Mouse (Mus musculus): ENCODE results near the gene Umad1.
"Not testable (repeated sequence)": the region's sequence is repeated elsewhere in the genome, so short reads cannot be mapped to it uniquely, and the experiment has no call there.

Gene Umad1

DNA sequence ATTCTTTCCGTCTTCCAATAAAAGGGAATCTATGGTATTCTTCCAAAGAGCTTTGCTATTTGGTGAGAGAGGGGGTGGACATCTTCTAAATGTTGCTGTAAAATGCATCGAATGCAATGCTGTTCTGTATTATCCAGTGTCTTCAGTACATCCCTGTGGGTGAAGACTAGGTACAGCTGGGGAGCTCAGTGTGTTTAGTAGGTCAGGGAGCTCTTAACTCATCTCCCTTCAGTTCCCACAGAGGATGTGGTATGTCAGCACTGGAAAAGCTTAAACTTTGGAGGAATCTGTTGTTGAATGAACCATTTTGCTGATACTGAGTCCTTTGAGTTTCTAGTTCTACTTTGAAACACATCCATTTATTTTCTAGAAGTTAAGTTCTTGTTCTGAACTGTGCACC, 53.5 kb downstream of the Umad1 start:
- no peak for DNase-seq (ENCODE audit: extremely low read depth, low read depth)

DNA sequence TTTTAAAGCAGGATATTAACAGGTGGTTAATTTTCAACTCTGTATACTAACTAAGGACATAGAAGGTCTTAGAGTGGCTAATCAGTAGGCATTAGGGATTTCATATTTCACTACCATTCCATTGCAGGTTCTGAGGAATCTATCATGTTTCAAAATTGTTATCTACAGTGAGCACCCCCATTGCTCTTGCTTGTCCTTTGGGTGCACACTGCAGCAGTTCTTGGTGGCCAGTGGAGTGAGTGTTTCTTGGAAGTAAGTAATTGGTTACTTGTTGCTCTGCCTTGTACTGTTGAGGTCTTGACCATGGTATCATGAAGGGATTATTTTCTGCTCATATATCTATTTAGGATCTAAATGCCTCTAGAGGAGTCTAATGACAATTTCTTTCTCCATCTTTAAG, 57.1 kb downstream of the Umad1 start:
- no peak for DNase-seq (ENCODE audit: extremely low read depth, low read depth)

GRCm38 (mm10) chr6:8319591-8319990, 60.5 kb downstream of the Umad1 start:
- no peak for DNase-seq (ENCODE audit: extremely low read depth, low read depth)

GRCm38 (mm10) chr6:8331496-8331895, 72.4 kb downstream of the Umad1 start:
- not testable (repeated sequence) for DNase-seq (ENCODE audit: extremely low read depth, low read depth)

- no peak for DNase-seq (ENCODE audit: extremely low read depth, low read depth)
These were observed 74.3 kb downstream of the Umad1 start for GRCm38 (mm10) chr6:8333380-8333779.

- DNase-seq (ENCODE audit: extremely low read depth, low read depth), result no peak
These were observed 77.7 kb downstream of the Umad1 start for GRCm38 (mm10) chr6:8336487-8337390.

GRCm38 (mm10) chr6:8339453-8339852, 80.4 kb downstream of the Umad1 start:
- DNase-seq (ENCODE audit: extremely low read depth, low read depth), result no peak

- DNase-seq (ENCODE audit: extremely low read depth, low read depth), result no peak
These were observed 84.2 kb downstream of the Umad1 start for GRCm38 (mm10) chr6:8343271-8343670.

DNA sequence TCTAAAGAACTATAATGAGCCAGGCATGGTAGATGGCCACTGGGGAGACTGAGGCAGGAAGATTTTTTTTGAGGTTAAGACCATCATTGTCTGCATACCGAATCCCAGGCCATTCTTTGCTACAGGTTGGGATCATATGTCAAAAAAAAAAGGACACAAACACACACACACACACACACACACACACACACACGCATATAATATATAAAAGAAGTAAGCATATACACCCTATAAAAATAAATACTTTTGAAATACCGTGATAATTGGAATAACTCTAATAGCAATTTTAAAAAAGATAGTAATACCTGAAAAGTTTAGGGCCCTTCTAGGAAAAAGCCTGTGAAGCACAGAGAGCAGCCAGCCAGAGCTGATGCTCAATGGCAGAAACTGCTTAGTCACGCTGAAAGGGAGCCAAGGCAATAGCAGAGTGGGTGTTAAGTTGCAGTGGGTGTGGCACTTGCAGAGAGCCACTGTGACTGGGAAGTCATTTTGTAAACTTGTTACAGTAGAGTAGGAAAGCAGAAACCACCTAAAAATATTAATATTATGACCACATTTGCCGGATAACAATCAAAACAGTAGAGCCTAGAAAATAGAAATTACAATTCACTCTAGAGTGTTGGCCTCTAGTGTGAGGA, 86.2 kb downstream of the Umad1 start:
- peak; percentile 92 for DNase-seq (ENCODE audit: extremely low read depth, low read depth)

GRCm38 (mm10) chr6:8347154-8347553, 88.1 kb downstream of the Umad1 start:
- no peak for DNase-seq (ENCODE audit: extremely low read depth, low read depth)

DNA sequence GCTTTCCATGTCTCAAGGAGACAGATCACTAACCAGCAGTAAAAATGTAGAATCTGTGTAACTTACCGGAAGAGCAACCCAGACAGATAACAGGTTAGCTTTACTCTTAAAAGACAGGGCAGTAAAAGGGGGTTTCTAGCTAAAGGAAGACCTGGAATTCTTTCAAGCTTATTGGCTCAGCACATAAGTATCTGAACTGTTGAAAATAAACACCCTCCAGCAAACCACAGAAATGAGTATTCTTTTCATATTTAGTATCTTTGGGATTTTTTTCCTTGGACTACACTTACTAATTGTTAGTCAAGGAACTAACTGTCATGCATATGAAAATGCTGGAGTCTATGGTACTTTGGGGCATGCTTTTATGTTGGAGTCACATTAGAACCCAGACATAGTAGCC, 89.3 kb downstream of the Umad1 start:
- DNase-seq (ENCODE audit: extremely low read depth, low read depth), result no peak

DNA sequence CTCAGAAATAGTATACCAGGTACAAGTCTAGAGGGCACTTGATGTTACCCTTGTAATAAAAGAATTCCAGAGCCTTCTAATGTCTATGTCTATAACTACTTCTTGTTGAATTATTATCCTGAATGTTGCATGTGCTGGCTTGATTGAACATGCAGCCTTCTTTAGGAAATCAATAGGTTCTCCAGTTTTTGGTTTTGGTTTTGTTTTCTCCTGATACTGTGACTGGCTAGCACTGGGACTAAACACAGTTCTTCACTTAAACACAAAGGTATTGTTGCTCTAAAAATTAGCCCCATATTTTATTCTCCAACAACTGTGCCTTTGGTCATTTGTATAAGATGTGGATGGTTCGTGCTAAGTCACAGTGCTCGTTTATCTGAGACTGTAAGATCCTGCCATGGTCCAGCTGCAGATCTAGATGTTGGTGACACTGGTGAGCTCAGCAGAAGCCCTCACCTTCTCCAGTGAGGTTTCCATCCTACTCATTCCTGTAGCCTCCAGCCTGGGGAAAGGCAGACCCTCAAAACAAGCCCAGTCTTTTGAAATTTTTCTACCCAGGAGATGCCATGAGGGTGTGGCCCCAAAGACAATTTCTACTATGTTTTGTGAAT, 90.1 kb downstream of the Umad1 start:
- no peak for DNase-seq (ENCODE audit: extremely low read depth, low read depth)

GRCm38 (mm10) chr6:8351507-8351906, 92.4 kb downstream of the Umad1 start:
- no peak for DNase-seq (ENCODE audit: extremely low read depth, low read depth)

- no peak for DNase-seq (ENCODE audit: extremely low read depth, low read depth)
These were observed 93.6 kb downstream of the Umad1 start for GRCm38 (mm10) chr6:8352533-8353168.

DNA sequence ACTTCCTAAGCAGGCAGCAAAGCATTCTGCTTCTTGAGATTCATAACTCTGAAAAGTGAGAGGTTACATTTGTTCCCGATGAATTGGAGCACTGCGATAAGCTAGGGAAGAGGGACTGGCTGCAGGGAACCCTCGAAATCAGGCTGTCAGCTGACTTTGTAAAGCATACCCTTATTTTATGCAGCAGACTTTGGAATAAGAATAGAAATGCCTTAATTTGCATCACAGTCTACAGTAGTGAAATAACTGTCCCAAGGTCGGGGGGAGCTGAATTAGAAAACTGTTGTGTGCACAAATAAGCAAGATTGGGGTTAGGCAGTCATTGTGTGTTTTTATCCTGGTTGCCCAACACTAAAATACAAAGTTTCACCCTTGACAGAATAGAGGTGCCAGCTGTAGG, 94.4 kb downstream of the Umad1 start:
- DNase-seq (ENCODE audit: extremely low read depth, low read depth), result no peak

GRCm38 (mm10) chr6:8354846-8355245, 95.8 kb downstream of the Umad1 start:
- DNase-seq (ENCODE audit: extremely low read depth, low read depth), result no peak

DNA sequence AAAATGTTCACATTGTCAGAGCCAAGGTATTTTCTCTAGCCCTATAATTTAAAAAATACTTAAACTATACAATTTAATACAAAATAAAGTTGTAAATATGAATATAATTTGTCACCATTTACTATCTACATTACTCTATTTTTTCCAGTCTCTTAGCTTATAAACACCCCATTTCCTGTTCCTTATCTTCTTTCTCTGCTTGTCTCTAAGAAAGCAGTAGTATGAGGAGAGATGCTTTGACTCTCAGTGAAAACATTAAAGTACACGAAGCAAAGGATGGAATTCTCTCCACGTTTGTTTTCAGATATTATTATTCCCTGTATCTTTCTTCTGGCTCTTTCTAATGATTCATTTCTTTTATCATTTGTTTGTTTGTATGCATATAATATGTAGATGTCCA, 99.1 kb downstream of the Umad1 start:
- no peak for DNase-seq (ENCODE audit: extremely low read depth, low read depth)

DNA sequence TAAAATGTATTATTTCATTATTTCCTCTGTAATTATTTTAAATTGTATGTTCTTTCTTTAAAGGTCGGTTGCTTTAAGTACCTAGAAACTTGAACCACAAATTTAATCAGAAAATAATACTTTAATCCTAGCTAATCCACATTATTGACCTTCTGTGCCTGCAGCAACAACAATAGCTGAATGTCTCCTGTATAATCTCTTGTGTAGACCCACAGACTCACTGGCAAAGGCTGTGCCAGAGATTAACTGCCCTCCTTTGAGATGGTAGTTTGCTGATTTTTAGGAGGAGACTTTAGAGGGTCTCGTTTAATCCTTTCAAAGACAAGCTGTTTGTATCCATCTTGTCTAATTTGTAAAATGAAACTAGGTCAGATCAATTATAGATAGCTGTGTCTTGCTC, 99.7 kb downstream of the Umad1 start:
- no peak for DNase-seq (ENCODE audit: extremely low read depth, low read depth)

DNA sequence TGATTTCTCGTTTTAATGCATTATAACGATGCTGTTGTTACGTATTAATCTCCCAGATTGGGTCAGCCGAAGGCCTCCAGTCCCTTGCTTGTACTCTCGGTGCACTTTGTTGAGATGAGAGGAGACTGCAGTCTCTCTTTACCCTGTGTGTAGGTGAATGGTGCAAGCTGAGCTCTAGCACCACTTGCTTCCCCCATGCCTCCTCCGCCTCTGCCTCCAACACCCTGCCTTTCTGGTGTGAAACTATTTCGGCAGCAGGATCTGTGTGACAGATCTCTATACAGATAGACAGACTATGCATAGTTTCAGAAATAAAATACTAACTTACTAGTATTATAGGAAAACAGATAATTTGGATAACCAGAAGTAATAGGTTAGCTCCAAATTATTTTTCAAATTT, 101.7 kb downstream of the Umad1 start:
- DNase-seq (ENCODE audit: extremely low read depth, low read depth), result no peak

GRCm38 (mm10) chr6:8364033-8364756, 105.1 kb downstream of the Umad1 start:
- DNase-seq (ENCODE audit: extremely low read depth, low read depth), result no peak

DNA sequence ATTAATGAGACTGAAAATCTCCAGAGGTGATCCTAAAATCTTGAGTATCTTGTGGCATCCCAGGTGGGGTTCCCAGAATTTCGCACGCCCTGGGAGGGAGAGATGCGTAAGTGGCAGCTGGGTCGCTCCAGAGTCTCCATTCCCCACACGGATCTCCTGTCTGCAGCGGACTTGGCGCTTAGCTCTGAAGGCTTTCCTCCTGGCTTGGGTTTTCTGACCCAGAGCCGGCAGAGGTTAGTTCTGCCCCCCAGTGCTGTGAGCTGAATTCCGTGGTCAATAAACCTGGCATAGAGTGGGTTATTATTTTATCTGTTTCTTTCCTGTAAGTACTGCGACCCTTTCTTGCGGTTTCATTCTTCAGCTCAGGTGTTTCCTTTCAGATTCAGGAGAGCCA, 105.7 kb downstream of the Umad1 start:
- DNase-seq (ENCODE audit: extremely low read depth, low read depth), result no peak
